Mouse (Mus musculus) cerebellum, postnatal 36 days (tissue): ENCODE results near the gene Fhl5.
"Not testable (repeated sequence)": the region's sequence is repeated elsewhere in the genome, so short reads cannot be mapped to it uniquely, and the experiment has no call there.

Experiments used
- DNase-seq, 2 experiments: peaks; one replicate each; pipeline ENCODE4 v3.0.0; 2021 to 2022; ENCODE audit warnings: mixed read lengths in 2 of 2

The Fhl5 gene

GRCm38 (mm10) chr4:25242776-25243175 lies at the start of gene Fhl5:
Gene Fhl5, minus strand, starts transcription at chr4:25242876.
- no peak for DNase-seq

- DNase-seq: not testable (repeated sequence)
Observed at GRCm38 (mm10) chr4:25285002-25285401, 42.3 kb upstream of the Fhl5 start.

DNA sequence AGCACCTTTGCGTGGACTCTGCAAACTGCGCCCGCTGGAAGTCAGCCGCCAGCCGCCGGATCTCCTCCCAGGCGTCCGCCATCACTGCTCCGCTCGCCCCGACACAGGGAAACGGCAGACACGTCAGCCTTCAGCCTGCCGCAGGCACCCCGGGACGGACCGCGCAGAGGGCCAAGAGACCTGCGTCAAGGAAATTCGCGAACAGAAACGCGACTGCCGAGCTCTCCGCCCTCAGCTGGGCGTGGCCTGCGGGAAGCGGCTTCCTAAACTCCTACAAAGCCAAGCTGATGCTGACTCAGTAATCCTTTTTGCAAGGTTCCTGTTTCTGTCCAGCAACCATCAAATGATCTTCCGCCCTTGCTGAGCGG lies 39.0 kb upstream of the Fhl5 start, which contains the start of gene Ufl1:
Ufl1 (minus strand) TSS at position 151 of the 368 bp plus-strand sequence.
- peak; percentile 98 for DNase-seq

GRCm38 (mm10) chr4:25280938-25281670 lies 38.4 kb upstream of the Fhl5 start:
- no peak for DNase-seq

GRCm38 (mm10) chr4:25272861-25273627 lies 30.4 kb upstream of the Fhl5 start:
- no peak for DNase-seq

DNA sequence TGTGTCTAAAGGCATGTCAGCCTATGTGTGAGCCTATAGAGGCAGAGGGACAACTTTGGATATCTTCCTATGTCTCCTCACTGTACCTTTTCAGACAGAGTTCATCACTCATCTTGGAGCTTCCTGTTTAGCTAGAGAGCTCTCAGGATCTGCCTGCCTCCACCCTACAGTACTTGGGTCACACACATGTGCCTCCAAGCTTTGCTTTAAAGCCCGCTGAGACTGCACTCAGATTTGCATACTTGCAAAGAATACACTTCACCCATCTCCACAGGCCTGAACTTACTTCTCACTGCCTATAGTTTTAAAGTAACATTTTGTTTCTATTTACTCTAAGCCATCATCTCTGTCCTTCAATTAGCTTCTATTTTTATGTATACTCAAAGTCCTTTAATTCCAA lies 29.2 kb upstream of the Fhl5 start:
- DNase-seq: no peak

GRCm38 (mm10) chr4:25267144-25267543 lies 24.5 kb upstream of the Fhl5 start:
- no peak for DNase-seq

GRCm38 (mm10) chr4:25257822-25258398 lies 15.2 kb upstream of the Fhl5 start:
- DNase-seq: no peak

GRCm38 (mm10) chr4:25235663-25236062 lies 7.0 kb downstream of the Fhl5 start:
- not testable (repeated sequence) for DNase-seq

DNA sequence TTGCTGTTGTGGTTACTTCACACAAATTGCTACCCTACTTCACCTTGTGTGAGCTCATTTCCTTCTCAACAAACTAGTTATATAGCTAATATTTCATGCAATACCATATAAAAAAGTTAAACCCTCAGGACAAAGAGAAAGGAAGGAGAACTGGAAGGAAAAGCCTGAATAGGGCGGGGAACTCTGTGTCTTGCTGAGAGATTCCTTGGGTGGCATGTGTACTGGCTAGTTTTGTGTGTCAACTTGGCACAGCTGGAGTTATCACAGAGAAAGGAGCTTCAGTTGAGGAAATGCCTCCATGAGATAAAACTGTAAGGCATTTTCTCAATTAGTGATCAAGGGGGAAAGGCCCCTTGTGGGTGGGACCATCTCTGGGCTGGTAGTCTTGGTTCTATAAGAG lies 8.9 kb downstream of the Fhl5 start:
- not testable (repeated sequence) for DNase-seq

GRCm38 (mm10) chr4:25232546-25232945 lies 10.1 kb downstream of the Fhl5 start:
- DNase-seq: no peak

DNA sequence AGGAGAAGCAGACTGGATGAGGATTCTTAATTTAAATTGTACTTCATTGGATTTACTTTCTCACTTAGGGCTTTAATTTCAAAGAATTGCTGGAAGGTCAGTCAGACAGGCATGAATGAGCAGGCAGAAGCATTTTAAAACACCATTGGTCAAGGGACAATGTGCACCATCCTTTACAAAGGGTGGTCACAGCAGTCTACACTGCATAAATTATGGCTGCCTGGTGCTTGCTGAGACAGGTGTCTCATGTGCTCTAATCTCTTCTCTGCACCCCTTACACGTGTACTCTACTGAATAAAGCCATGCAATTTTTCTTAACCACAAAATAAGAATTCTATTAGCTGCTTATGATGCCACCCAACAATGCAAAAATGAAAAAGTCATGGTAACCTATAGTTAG lies 15.1 kb downstream of the Fhl5 start:
- no peak for DNase-seq

DNA sequence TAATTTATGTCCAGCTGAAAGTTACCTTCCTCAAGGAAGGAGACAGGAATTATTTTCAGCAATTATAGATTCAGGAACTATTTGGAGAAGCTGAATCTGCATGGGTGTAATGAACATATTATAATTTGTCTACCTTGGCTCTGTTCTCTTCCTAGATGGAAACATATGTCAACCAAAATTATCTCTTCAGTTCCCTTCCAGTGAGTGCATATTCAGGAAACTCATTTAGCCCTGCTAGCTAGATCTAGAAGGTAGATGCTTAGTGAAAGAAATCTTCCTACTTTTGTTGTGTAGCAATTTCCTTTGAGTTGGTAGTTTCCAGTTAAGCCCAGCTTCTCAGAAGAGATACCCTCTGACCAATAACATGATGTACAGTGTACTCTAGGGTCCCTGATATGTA lies 20.7 kb downstream of the Fhl5 start:
- no peak for DNase-seq

GRCm38 (mm10) chr4:25213451-25213850 lies 29.2 kb downstream of the Fhl5 start:
- peak; percentile 47 to 57 for DNase-seq

- DNase-seq: no peak
Observed at GRCm38 (mm10) chr4:25206166-25206565, 36.5 kb downstream of the Fhl5 start.

- no peak for DNase-seq
Observed at GRCm38 (mm10) chr4:25197310-25197709, 45.4 kb downstream of the Fhl5 start.

- no peak for DNase-seq
Observed at GRCm38 (mm10) chr4:25179617-25180208, 63.0 kb downstream of the Fhl5 start.
